Mouse (Mus musculus): Measurements from ENCODE around the gene Slc7a6. TPM values are rescaled to one million over a fixed set of nuclear protein-coding genes. Genes with fewer than 3 reads are reported as not detected.

Gene Slc7a6
- polyA plus RNA-seq (2014; fragmentation: Illumina TruSeq; extraction: RNeasy Lipid Tissue Mini Kit (QIAGEN cat#74804)), result 33.8 TPM

DNA sequence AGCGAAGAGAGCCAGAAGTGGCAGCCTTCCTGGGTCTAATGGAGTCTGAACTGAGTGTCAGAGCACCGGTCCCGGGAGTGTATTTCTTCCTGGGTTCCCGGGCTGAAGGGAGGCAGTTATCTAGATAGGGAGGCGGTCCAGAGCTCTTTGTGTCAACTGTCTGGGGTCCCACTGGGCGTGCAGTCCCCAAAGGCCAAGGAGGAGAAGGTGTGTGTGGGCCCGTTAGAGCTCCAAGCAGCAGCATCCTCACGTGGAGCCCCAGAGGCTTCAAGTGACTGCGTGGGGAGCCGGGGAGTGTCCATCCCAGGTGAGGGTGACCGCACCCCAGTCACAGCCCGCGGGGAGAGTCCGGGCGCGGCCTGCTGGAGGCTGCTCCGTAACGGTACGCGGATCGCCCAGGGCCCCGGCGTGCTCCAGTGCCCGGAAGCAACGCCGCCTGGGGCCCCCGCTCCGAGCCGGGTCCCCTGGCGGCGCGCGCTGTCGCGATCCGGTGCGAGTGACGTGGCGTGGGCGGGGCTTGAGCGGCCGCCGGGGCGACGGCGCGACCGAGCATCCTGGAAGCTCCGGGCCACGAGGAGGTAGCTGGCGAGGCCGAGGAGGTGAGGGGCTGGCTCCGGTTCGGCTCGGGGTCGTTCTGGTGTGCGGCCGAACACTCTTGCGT, at the start of gene Slc7a6:
Gene Slc7a6, plus strand, starts transcription at position 502 of the 661 bp plus-strand sequence.

DNA sequence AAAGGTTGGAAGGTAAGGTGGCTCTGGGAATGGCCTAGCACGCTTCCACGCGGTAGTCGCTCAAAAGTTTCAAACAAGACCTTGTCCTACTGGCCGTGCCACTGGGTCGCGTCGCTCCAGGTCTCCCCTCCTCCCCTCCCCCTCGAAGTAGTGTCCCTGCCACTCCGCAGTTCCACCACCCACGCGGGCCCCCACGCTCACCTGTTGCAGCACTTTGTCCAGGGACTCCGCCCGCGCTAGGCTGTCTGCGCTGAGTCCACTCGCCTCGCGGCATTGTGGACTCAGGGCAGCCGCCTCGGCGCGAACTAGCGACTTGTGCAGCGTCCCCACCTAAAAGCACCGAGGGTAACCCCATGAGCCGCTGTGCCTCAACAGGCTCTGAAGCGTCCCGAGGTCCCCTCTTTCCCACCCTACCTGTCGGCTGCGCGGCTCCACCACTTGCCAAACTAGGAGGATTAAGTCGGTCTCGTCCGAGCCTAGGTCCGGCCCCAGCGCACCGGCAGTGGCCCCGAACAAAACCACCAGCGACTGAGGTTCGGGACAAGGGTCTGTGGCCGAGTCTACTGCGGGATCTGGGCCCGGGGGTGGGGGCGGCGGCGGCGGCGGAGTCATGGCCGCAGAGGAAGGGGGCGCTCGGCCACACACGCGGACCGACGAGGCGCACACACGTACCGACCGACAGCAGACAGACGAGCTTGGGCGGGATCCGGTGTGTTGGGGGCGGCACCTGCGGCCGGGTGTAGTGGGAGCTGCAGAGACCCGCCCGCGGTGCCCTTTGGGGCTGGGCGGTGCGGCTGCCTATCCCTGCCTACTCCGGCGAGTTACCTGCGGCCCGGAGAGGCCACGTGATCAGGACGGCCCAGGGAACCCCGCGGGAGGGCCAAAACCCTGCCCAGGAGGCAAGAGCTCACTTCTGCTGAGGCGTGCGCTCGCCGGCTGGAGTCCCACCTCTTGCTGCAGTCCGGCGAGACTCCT, 32.2 kb upstream of the Slc7a6 start, which contains the start of gene Esrp2:
Gene Esrp2, minus strand, starts transcription at position 819 of the 975 bp plus-strand sequence.

DNA sequence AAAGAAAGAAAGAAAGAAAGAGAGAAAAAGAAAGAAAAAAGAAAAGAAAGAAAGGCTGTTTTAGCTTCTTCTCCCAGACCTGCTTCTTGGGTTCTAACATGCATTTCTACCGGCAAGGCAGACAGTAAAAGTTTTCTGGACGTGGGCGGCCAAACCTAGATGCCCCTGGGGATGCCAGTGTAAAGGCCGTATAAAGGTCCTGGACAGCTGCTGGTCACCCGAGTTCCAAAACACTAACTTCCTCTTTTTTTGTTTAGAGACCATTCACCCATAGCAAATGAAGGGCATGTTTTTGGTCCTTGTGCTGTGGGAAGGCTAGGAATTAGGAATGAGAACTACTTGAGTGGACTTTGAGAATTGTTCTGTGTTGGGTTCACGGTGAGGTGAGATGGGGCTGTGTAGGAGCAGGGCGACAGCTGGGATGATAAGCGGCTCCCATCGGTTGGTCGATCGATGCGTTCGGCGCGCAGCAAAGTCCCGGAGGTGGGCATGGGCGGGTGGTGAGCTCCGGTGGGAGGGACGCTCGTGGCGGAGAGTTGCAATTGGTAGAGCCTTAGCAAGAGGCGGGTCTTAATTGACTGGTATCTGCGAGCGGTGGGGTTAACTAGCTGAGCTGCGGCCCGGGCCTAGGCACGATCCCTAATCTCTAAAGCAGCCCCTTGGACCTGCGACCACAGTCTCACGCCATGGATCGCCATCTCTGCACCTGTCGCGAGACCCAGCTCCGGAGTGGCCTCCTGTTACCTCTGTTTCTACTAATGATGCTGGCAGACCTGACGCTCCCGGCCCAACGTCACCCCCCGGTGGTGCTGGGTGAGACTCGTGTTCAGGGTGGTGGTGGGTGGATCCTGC, 18.6 kb upstream of the Slc7a6 start, which contains the start of gene Pla2g15:
Gene Pla2g15, plus strand, starts transcription at position 599 of the 852 bp plus-strand sequence.

DNA sequence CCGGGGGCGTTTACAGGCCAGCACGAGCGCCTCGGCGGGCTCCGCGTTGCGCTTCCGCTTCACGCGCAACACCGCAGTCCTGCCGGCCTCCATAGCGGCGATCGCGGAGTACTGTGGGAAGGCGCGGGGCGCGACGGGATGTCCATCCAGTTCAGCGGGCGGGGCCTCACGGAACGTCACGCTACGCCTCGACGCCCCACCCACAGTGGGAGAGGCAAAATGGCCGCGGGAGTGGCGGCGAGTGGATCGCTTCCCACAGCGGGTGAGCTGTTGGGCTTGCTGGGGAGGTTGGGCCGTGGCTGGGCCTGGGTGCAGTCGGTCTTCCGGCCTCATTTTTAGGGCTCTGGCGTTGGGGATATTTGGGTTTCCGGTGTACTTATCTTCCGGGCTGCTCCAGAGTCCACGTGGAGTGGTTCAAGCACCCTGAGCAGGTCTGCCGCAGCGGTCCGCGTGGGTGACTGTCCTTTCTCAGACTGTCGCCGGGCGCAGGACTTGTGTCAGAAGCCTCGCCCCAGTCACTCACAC, 42.2 kb downstream of the Slc7a6 start, which contains the start of the genes Slc7a6os and Prmt7:
Gene Slc7a6os, minus strand, starts transcription at position 115 of the 525 bp plus-strand sequence.
Gene Prmt7, plus strand, starts transcription at position 116 of the 525 bp plus-strand sequence.

Other genes with a start within 250 kb of the Slc7a6 start
- gene Ctrl, start 235.0 kb upstream of the Slc7a6 start, polyA plus RNA-seq (2014; fragmentation: Illumina TruSeq; extraction: RNeasy Lipid Tissue Mini Kit (QIAGEN cat#74804)), result not detected
- 0.94 TPM for gene Psmb10, start 230.4 kb upstream of the Slc7a6 start, polyA plus RNA-seq (2014; fragmentation: Illumina TruSeq; extraction: RNeasy Lipid Tissue Mini Kit (QIAGEN cat#74804))
- not detected for gene Lcat, start 225.5 kb upstream of the Slc7a6 start, polyA plus RNA-seq (2014; fragmentation: Illumina TruSeq; extraction: RNeasy Lipid Tissue Mini Kit (QIAGEN cat#74804))
- 3.5 TPM for gene Slc12a4, start 202.8 kb upstream of the Slc7a6 start, polyA plus RNA-seq (2014; fragmentation: Illumina TruSeq; extraction: RNeasy Lipid Tissue Mini Kit (QIAGEN cat#74804))
- not detected for gene Dpep3, start 189.4 kb upstream of the Slc7a6 start, polyA plus RNA-seq (2014; fragmentation: Illumina TruSeq; extraction: RNeasy Lipid Tissue Mini Kit (QIAGEN cat#74804))
- gene Dus2, start 177.5 kb upstream of the Slc7a6 start, polyA plus RNA-seq (2014; fragmentation: Illumina TruSeq; extraction: RNeasy Lipid Tissue Mini Kit (QIAGEN cat#74804)), result 2.2 TPM
- not detected for gene Dpep2nb, start 162.9 kb upstream of the Slc7a6 start, polyA plus RNA-seq (2014; fragmentation: Illumina TruSeq; extraction: RNeasy Lipid Tissue Mini Kit (QIAGEN cat#74804))
- gene Ddx28, start 157.0 kb upstream of the Slc7a6 start, polyA plus RNA-seq (2014; fragmentation: Illumina TruSeq; extraction: RNeasy Lipid Tissue Mini Kit (QIAGEN cat#74804)), result 5.1 TPM
- gene Nfatc3, start 110.0 kb upstream of the Slc7a6 start, polyA plus RNA-seq (2014; fragmentation: Illumina TruSeq; extraction: RNeasy Lipid Tissue Mini Kit (QIAGEN cat#74804)), result 138 TPM
- gene Esrp2, start 31.9 kb upstream of the Slc7a6 start, polyA plus RNA-seq (2014; fragmentation: Illumina TruSeq; extraction: RNeasy Lipid Tissue Mini Kit (QIAGEN cat#74804)), result 0.94 TPM
- 13.9 TPM for gene Pla2g15, start 18.5 kb upstream of the Slc7a6 start, polyA plus RNA-seq (2014; fragmentation: Illumina TruSeq; extraction: RNeasy Lipid Tissue Mini Kit (QIAGEN cat#74804))
- gene Slc7a6os, start 42.1 kb downstream of the Slc7a6 start, polyA plus RNA-seq (2014; fragmentation: Illumina TruSeq; extraction: RNeasy Lipid Tissue Mini Kit (QIAGEN cat#74804)), result 34.2 TPM
- 10.6 TPM for gene Prmt7, start 42.1 kb downstream of the Slc7a6 start, polyA plus RNA-seq (2014; fragmentation: Illumina TruSeq; extraction: RNeasy Lipid Tissue Mini Kit (QIAGEN cat#74804))
- gene Smpd3, start 169.1 kb downstream of the Slc7a6 start, polyA plus RNA-seq (2014; fragmentation: Illumina TruSeq; extraction: RNeasy Lipid Tissue Mini Kit (QIAGEN cat#74804)), result 0.34 TPM
- 14.9 TPM for gene Zfp90, start 246.5 kb downstream of the Slc7a6 start, polyA plus RNA-seq (2014; fragmentation: Illumina TruSeq; extraction: RNeasy Lipid Tissue Mini Kit (QIAGEN cat#74804))

Measured in ovary, adult 10 weeks (tissue).